Mouse (Mus musculus): ENCODE data around the gene Actr3. TPM values are rescaled to one million over a fixed set of nuclear protein-coding genes. Genes with fewer than 3 reads are reported as not detected.

Actr3 gene
- polyA plus RNA-seq, 1 experiment: 452 TPM

- Histone ChIP-seq H3K4me3 (ENCODE audit: insufficient read depth, low read length) (no peak overlapping the region), H3K27ac (ENCODE audit: insufficient read depth, low read length) (no peak overlapping the region), H3K4me1 (ENCODE audit: control insufficient read depth, insufficient read depth, low read length) (no peaks in the 10 kb centered on the region)
- no peak for TF ChIP-seq POLR2A (IDR thresholded peaks at IDR 0.05; ENCODE audit: low read depth, low read length)
- TF ChIP-seq CTCF (IDR thresholded peaks at IDR 0.05; ENCODE audit: borderline replicate concordance, insufficient read depth, low read length): no peak
Observed at GRCm38 (mm10) chr1:125441251-125441650, 5.7 kb upstream of the Actr3 start.

GRCm38 (mm10) chr1:125439556-125439955 is 4.0 kb upstream of the Actr3 start:
- TF ChIP-seq CTCF (IDR thresholded peaks at IDR 0.05; ENCODE audit: borderline replicate concordance, insufficient read depth, low read length) (no peak), POLR2A (IDR thresholded peaks at IDR 0.05; ENCODE audit: low read depth, low read length) (no peak)
- Histone ChIP-seq H3K4me1 (ENCODE audit: control insufficient read depth, insufficient read depth, low read length) (no peaks in the 10 kb centered on the region), H3K27ac (ENCODE audit: insufficient read depth, low read length) (no peak overlapping the region), H3K4me3 (ENCODE audit: insufficient read depth, low read length) (no peak overlapping the region)

GRCm38 (mm10) chr1:125438826-125439225 is 3.3 kb upstream of the Actr3 start:
- no peaks in the 10 kb centered on the region for H3K4me1 ChIP-seq (ENCODE audit: control insufficient read depth, insufficient read depth, low read length)

GRCm38 (mm10) chr1:125437927-125438326 is 2.4 kb upstream of the Actr3 start:
- Histone ChIP-seq H3K4me3 (ENCODE audit: insufficient read depth, low read length) (no peak overlapping the region), H3K4me1 (ENCODE audit: control insufficient read depth, insufficient read depth, low read length) (no peaks in the 10 kb centered on the region), H3K27ac (ENCODE audit: insufficient read depth, low read length) (no peak overlapping the region)
- TF ChIP-seq CTCF (IDR thresholded peaks at IDR 0.05; ENCODE audit: borderline replicate concordance, insufficient read depth, low read length) (no peak), POLR2A (IDR thresholded peaks at IDR 0.05; ENCODE audit: low read depth, low read length) (no peak)

More at GRCm38 (mm10) chr1:125438826-125439225, 3.3 kb upstream of the Actr3 start:
- H3K27ac ChIP-seq (ENCODE audit: insufficient read depth, low read length): no peak overlapping the region
- no peak overlapping the region for H3K4me3 ChIP-seq (ENCODE audit: insufficient read depth, low read length)
- no peak for TF ChIP-seq POLR2A (IDR thresholded peaks at IDR 0.05; ENCODE audit: low read depth, low read length)
- TF ChIP-seq CTCF (IDR thresholded peaks at IDR 0.05; ENCODE audit: borderline replicate concordance, insufficient read depth, low read length): no peak

- Histone ChIP-seq H3K4me1 (ENCODE audit: control insufficient read depth, insufficient read depth, low read length) (no peaks in the 10 kb centered on the region), H3K27ac (ENCODE audit: insufficient read depth, low read length) (no peak overlapping the region), H3K4me3 (ENCODE audit: insufficient read depth, low read length) (no peak overlapping the region)
- no peak for TF ChIP-seq POLR2A (IDR thresholded peaks at IDR 0.05; ENCODE audit: low read depth, low read length)
- no peak for TF ChIP-seq CTCF (IDR thresholded peaks at IDR 0.05; ENCODE audit: borderline replicate concordance, insufficient read depth, low read length)
Observed at GRCm38 (mm10) chr1:125437161-125437560, 1.6 kb upstream of the Actr3 start.

GRCm38 (mm10) chr1:125435018-125435368 is 534 bp downstream of the Actr3 start:
- Histone ChIP-seq H3K4me1 (ENCODE audit: control insufficient read depth, insufficient read depth, low read length) (peaks cover 9% of the 10 kb centered on the region), H3K4me3 (ENCODE audit: insufficient read depth, low read length) (peak overlapping the region; percentile 89), H3K27ac (ENCODE audit: insufficient read depth, low read length) (peak overlapping the region; percentile 98)
- no peak for TF ChIP-seq POLR2A (IDR thresholded peaks at IDR 0.05; ENCODE audit: low read depth, low read length)
- no peak for TF ChIP-seq CTCF (IDR thresholded peaks at IDR 0.05; ENCODE audit: borderline replicate concordance, insufficient read depth, low read length)

GRCm38 (mm10) chr1:125434485-125435001 is 984 bp downstream of the Actr3 start:
- peak overlapping the region; percentile 98 for H3K27ac ChIP-seq (ENCODE audit: insufficient read depth, low read length)
- TF ChIP-seq POLR2A (IDR thresholded peaks at IDR 0.05; ENCODE audit: low read depth, low read length) (peak; percentile 83), CTCF (IDR thresholded peaks at IDR 0.05; ENCODE audit: borderline replicate concordance, insufficient read depth, low read length) (no peak)
- H3K4me1 ChIP-seq (ENCODE audit: control insufficient read depth, insufficient read depth, low read length): peaks cover 10% of the 10 kb centered on the region
- peak overlapping the region; percentile 89 for H3K4me3 ChIP-seq (ENCODE audit: insufficient read depth, low read length)

- no peak overlapping the region for H3K4me3 ChIP-seq (ENCODE audit: insufficient read depth, low read length)
- TF ChIP-seq CTCF (IDR thresholded peaks at IDR 0.05; ENCODE audit: borderline replicate concordance, insufficient read depth, low read length) (no peak), POLR2A (IDR thresholded peaks at IDR 0.05; ENCODE audit: low read depth, low read length) (no peak)
- H3K4me1 ChIP-seq (ENCODE audit: control insufficient read depth, insufficient read depth, low read length): peaks cover 12% of the 10 kb centered on the region
- no peak overlapping the region for H3K27ac ChIP-seq (ENCODE audit: insufficient read depth, low read length)
Observed at GRCm38 (mm10) chr1:125431286-125431685, 4.2 kb downstream of the Actr3 start.

GRCm38 (mm10) chr1:125430737-125431136 is 4.8 kb downstream of the Actr3 start:
- TF ChIP-seq POLR2A (IDR thresholded peaks at IDR 0.05; ENCODE audit: low read depth, low read length): no peak
- no peak for TF ChIP-seq CTCF (IDR thresholded peaks at IDR 0.05; ENCODE audit: borderline replicate concordance, insufficient read depth, low read length)
- Histone ChIP-seq H3K27ac (ENCODE audit: insufficient read depth, low read length) (no peak overlapping the region), H3K4me1 (ENCODE audit: control insufficient read depth, insufficient read depth, low read length) (peaks cover 12% of the 10 kb centered on the region), H3K4me3 (ENCODE audit: insufficient read depth, low read length) (peak overlapping the region; percentile 2; the same call in 1 of the 2 replicates)

GRCm38 (mm10) chr1:125429984-125430383 is 5.5 kb downstream of the Actr3 start:
- Histone ChIP-seq H3K4me1 (ENCODE audit: control insufficient read depth, insufficient read depth, low read length) (peaks cover 12% of the 10 kb centered on the region), H3K27ac (ENCODE audit: insufficient read depth, low read length) (no peak overlapping the region), H3K4me3 (ENCODE audit: insufficient read depth, low read length) (no peak overlapping the region)
- TF ChIP-seq CTCF (IDR thresholded peaks at IDR 0.05; ENCODE audit: borderline replicate concordance, insufficient read depth, low read length) (no peak), POLR2A (IDR thresholded peaks at IDR 0.05; ENCODE audit: low read depth, low read length) (no peak)
